Mouse (Mus musculus) skeletal muscle tissue, adult 2 months (tissue): Measurements from ENCODE around the gene Cuedc1.

Experiments used
- DNase-seq: peaks from one replicate; pipeline ENCODE4 v3.0.0-alpha.2; 2012; ENCODE audit warnings: low read depth, low spot score

Gene Cuedc1

GRCm38 (mm10) chr11:88086737-88087627 is 10.9 kb upstream of the Cuedc1 start:
- DNase-seq, result peak; percentile 94

DNA sequence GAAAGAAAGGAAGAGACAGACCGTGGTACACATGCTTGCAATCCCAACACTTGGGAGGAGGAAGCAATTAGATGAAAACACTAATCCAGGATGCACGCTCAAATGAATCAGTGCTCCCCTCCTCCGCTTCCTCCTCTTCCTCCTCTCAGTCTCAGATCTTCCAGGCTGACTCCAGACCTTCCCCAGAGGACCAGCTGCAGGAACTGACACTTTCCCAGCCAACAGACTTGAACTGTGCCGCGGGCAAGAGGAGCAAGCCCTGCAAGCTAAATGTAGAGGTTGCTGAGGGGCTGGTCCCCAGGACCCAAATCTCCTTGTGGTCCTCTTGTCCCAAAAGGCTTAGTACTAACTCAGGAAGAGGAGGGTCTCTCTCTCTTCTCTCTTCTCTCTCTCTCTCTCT is 8.7 kb upstream of the Cuedc1 start:
- DNase-seq, result no peak

DNA sequence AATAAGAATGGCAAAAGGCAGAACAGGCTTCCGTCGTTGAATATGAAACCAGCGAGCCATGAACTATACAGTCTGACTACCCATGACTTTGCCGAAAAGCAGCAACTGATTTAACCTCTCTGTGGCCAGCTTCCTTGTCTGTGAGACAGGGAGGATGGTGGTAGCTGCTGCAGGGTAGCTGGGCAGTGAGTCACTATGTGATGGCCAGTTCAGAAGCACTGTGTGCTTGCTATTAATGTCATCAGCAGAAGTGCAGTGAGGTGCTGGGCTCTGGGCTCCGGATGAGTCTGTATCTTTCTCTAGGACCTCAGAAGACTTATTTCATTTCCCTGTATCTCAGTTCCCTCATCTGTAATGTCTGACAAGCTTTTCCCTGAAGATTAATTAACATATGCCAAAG is 7.6 kb upstream of the Cuedc1 start:
- DNase-seq, result no peak

GRCm38 (mm10) chr11:88091949-88092348 is 5.9 kb upstream of the Cuedc1 start:
- DNase-seq, result no peak

- DNase-seq, result peak; percentile 52
Observed at GRCm38 (mm10) chr11:88097173-88097572, 685 bp upstream of the Cuedc1 start.

DNA sequence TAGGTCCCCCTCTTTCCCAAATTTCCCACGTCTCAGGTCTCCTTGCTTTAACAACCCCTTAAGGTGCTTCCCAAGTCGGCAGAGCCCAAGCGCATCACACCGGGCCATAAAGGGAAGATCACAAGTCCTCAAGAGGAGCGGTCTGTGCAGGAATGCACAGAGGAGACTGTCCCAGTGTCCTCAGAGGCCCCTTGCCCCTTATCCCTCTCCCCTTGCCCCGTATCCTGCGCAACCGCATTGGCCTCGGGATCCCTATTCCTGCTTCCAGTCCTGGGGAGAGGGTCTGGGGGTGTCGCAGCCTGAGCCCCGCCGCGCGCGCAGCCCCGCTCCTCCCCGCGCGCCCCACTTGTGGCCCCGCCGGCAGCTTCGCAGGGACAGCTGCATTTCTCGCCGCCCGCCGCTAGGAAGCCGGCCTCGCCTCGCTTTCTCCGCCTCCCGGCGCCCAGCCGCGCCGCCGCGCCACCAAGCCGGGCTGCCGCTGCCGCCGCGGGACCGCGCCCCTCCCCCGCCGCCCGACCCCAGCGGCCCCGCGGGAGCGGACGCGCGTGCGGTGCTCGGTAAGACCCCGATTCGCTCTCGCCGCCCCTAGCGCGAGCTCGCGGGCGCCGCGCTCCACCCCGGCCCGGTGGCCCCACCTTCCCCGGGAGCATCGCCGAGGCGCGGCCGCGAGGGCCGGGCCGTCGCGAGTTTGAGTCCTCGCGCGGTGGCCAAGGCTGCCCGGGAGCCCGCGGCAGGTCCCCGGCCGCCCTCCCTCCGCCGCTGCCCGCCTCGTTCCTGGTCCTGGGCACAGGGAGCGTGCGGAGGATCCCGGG is 1.1 kb downstream of the Cuedc1 start:
- DNase-seq, result peak; percentile 49

- DNase-seq, result peak; percentile 72
Observed at GRCm38 (mm10) chr11:88099599-88100023, 1.8 kb downstream of the Cuedc1 start.

DNA sequence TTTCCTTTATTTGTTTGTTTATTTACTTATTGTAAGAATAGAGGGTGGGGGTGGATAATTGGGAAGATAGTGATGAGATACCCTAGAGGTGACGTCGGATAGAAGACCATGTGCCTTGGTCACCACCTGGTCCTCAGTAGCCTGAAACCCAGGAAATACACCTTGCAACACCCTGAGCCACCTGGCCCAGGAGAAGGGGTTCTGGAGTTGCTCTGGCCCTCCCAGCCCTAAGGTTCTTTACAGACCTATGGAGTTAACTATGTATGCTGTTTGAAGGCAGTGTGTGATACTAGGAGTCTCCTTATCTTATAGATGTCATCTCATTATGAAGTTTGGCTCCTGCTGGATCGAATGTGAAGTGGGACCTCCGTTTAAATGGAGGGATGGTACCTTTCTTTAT is 2.3 kb downstream of the Cuedc1 start:
- no peak for DNase-seq

DNA sequence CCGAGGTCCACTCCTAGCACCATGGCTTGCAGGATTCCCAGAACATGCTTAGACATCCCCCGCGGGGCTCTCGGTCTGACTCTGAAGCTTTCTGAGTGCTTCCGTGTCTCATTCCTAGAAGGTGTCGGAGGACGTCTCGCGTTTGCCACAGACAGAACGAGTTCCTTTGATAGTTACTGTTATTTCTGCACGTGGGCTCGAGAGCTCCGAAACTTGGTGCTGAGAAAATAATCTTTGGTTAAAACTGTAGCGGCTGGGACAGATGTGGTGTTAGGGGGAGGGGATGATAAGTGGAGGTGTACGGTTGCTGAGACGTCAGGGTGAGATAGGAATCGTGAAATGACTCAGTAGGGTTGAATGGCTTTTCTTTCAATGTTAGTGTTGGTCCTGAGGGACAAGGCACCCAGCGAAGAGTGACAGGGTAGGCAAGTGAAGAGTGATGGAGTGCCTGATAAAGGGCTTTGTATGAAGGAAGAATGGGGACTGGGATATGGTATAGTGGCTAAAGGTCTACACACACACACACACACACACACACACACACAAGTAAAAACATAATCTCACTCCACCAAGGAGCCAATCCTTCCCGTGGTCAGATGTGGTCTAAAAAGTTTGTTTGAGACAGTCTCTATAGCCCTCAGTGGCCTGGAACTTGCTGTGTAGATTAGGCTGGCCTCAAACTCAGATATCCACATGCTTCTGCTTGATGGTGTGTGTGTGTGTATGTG is 5.5 kb downstream of the Cuedc1 start:
- DNase-seq, result no peak

DNA sequence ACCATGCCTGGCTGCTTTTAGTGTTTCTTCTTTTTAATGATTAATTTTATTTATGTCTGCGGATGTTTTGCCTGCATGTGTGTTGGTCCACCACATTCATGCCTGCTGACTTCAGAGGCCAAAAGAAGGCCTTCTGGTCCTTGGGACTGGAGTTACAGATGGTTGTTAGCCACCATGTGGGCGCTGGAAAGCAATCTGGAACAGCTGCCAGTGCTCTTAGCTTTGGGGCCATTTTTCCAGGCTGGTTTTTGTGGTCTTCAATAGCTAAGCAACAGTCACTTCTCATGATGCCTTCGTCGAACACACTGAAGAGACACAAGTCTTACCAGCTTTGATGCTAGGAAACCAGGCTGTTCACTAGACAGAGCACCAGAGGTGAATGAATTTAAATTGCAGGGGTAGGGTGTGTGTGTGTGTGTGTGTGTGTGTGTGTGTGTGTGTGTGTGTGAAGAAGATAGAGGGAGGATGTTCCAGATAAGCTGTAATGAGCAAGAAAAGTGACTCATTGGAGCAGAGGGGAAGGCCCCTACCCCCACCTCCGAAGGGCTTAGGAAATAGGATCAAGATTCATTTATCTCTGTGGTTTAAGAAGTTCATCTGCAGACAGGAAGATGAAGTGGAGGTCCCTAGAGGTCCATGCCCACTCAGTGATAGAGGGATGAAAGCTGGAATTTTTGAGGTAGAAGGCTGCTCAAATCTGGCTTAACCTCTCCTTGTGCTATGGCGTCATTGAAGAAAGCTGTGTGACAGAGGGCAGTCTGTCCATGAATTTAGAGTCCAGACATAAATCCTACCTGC is 7.8 kb downstream of the Cuedc1 start:
- DNase-seq, result no peak

DNA sequence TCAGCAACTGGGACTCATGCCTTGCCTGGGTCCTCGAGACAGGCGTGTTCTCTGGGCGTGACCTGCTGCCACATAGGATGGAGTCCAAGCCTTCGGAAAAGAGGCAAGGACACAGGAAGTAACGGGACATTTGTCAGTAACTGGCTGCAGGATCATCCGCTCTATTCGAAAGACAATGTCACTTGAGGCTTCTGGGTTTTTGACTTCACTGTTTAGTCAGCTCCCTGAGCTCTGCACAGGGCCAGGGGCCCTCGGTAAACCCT is 8.4 kb downstream of the Cuedc1 start:
- DNase-seq, result no peak

GRCm38 (mm10) chr11:88107365-88107764 is 9.5 kb downstream of the Cuedc1 start:
- no peak for DNase-seq

- DNase-seq, result no peak
Observed at GRCm38 (mm10) chr11:88110031-88110594, 12.3 kb downstream of the Cuedc1 start.

- no peak for DNase-seq
Observed at GRCm38 (mm10) chr11:88112078-88112477, 14.2 kb downstream of the Cuedc1 start.

- no peak for DNase-seq
Observed at GRCm38 (mm10) chr11:88112677-88113333, 14.9 kb downstream of the Cuedc1 start.

GRCm38 (mm10) chr11:88113543-88114271 is 15.8 kb downstream of the Cuedc1 start:
- peak; percentile 88 for DNase-seq

- DNase-seq, result peak; percentile 87
Observed at GRCm38 (mm10) chr11:88114871-88115301, 17.0 kb downstream of the Cuedc1 start.

- no peak for DNase-seq
Observed at GRCm38 (mm10) chr11:88116568-88116967, 18.7 kb downstream of the Cuedc1 start.

GRCm38 (mm10) chr11:88117356-88118090 is 19.7 kb downstream of the Cuedc1 start:
- no peak for DNase-seq
